Mouse (Mus musculus): ENCODE measurements around the gene Il12rb1. TPM values are rescaled to one million over a fixed set of nuclear protein-coding genes. Genes with fewer than 3 reads are reported as not detected.

The Il12rb1 gene
- 6.1 and 9.8 TPM in 2 replicates for total RNA-seq (2017)

DNA sequence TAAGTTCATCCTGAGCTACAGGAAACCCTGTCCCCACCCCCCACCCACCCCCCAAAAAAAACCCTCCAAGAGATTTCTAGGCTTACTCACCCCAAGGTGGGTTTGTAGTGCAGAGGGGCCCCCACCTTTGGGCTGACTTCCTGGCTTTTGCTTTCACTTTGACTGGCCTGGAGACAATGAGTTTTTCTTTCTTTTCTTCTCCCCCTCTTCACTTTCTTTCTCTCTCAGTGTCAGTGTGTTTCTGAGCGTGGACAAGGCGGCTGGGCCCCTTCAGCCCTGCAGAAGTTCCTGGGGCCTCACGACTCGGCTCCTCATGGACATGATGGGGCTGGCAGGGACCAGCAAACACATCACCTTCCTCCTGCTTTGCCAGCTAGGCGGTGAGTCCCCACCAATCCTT, at the start of gene Il12rb1:
Il12rb1 (plus strand) TSS at position 211 of the 400 bp plus-strand sequence.
- no peak for ATAC-seq (replicated peaks in 1 of 2; ENCODE audit: insufficient read depth in 1 of 2, low FRiP score in 2 of 2, low TSS enrichment in 1 of 2, low read depth in 1 of 2, poor library complexity in 2 of 2, severe bottlenecking in 2 of 2)

DNA sequence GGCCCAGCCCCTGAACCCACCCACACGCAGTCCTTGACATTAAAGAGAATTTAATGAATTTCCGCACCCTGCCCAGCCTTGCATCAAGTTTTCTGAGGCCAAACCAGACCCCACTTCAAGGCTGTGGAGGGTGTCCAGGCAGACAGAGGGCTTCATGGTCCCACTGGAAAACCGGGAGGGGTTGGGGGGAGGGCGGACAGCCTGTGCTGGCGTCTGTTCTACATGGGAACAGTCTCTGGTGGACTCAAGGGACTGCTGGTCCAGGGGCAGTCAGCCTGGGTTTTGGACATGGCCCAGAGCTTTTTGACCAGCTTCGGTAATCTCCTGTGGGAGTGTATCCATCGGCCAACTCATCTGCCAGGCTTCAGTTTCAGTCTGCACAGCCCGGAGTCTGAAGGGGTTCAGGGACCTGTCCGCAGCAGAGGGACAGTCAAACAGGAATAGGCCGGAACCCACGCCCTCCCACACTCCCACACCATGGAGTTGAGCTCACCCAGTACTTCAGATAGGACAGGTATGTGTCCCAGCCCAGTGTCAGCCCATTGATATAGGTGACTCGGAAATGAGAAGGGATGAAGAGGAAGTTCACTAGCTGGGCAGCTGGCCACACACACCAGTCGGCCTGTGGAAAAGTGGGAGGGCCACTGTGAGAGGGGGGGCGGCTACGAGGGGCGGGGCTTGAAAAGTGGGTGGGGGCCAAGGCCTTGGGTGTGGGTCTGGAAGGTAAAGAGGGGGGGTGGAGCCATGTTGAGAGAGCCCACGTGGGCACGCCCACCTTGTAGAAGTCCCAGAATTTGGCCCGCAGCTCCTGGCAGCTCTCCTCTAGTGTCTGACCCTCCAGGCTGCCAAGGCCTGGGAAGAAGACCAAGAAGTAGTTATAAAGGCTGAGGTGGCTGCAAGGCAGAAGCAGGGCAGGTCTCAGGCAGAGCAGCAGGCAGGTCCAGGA, 49.4 kb upstream of the Il12rb1 start:
- ATAC-seq (replicated peaks in 1 of 2; ENCODE audit: insufficient read depth in 1 of 2, low FRiP score in 2 of 2, low TSS enrichment in 1 of 2, low read depth in 1 of 2, poor library complexity in 2 of 2, severe bottlenecking in 2 of 2), result no peak

DNA sequence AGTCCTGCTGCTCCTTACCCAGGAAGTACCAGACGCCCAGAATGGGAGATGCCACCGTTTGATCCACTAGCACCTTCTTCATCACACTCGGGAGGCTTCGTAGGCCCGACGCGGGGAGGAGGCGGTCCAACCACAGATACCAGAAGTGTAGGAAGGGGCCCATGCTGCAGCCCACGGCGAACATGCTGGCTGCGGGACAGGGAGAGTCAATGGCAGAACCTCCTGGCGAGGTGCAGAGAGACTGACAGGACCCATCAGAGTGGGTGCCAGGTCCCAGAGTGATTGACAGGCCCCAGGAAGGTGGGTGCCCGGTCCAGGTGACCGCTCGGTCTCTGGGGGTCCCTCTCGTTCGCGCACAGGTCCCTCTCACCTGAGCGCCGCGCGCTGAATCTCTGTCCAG, 47.9 kb upstream of the Il12rb1 start:
- no peak for ATAC-seq (replicated peaks in 1 of 2; ENCODE audit: insufficient read depth in 1 of 2, low FRiP score in 2 of 2, low TSS enrichment in 1 of 2, low read depth in 1 of 2, poor library complexity in 2 of 2, severe bottlenecking in 2 of 2)

DNA sequence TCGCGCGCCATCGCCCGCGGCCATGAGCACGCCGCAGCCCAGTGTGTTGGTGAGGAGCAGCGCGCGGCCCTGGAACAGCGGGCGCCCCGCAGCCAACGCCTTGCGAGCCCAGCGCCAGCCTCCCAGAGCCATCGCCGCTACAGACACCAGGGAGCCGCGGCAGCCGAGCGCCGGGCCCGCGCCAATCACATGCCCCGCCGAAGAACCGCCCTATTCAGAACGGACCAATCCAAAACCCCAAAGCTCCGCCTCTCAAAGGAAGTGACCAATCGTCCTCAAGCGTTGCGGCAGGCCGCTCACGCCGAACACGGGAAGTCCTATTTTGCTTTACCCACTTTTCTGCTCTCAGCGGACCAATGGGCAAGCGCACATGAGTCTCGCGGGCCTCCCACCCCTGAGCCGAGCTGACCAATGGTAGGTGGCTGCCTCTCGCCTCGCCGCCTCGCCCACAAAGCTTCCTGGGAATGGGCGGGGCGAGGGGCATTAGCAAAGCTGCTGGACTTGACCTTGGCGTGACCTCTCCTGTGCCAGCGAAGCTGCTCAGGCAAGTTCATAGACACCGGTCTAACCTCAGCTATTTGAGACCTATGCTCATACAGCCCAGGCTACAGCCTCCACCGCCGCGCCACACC, 47.4 kb upstream of the Il12rb1 start, which contains the start of gene Mpv17l2:
Mpv17l2 (minus strand) TSS at position 172 of the 632 bp plus-strand sequence.
- ATAC-seq (replicated peaks in 1 of 2; ENCODE audit: insufficient read depth in 1 of 2, low FRiP score in 2 of 2, low TSS enrichment in 1 of 2, low read depth in 1 of 2, poor library complexity in 2 of 2, severe bottlenecking in 2 of 2), result peak; percentile 87 to 96

DNA sequence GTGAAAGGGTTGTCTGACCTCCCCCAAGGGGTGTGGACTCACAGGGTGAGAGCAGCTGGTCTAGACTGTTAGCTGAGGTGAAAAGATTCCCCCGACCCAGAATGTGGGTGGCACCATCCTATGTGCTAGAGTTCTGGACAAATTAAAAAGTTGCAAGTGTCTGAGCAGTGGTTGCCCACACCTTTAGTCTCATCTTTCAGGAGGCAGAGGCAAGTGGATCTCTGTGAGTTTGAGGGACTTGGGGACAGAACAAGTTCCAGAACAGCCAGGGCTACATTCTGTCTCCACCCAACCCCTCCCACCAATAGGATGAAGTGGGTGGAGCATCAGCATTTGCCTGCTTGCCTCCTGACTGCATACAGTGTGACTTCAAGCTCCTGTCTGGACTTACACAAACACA, 46.1 kb upstream of the Il12rb1 start:
- no peak for ATAC-seq (replicated peaks in 1 of 2; ENCODE audit: insufficient read depth in 1 of 2, low FRiP score in 2 of 2, low TSS enrichment in 1 of 2, low read depth in 1 of 2, poor library complexity in 2 of 2, severe bottlenecking in 2 of 2)

DNA sequence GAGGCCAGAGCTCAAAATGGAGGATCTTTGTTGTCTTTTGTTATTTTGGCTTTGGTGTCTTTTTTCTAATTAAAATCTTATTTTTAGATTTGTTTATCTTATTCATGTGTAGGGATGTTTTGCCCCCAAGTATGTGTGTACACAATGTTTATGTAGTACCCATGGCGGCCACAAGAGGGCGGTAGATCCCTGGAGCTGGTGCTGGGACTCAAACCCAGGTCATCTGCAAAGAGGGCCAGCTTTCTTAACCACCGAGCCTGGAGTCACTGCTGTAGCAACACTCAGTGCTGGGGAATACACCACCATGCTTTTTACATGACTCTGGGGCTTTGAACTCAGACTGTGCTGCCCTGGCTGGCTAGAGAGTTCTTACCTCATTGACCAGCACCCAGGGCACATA, 44.9 kb upstream of the Il12rb1 start:
- ATAC-seq (replicated peaks in 1 of 2; ENCODE audit: insufficient read depth in 1 of 2, low FRiP score in 2 of 2, low TSS enrichment in 1 of 2, low read depth in 1 of 2, poor library complexity in 2 of 2, severe bottlenecking in 2 of 2), result no peak

DNA sequence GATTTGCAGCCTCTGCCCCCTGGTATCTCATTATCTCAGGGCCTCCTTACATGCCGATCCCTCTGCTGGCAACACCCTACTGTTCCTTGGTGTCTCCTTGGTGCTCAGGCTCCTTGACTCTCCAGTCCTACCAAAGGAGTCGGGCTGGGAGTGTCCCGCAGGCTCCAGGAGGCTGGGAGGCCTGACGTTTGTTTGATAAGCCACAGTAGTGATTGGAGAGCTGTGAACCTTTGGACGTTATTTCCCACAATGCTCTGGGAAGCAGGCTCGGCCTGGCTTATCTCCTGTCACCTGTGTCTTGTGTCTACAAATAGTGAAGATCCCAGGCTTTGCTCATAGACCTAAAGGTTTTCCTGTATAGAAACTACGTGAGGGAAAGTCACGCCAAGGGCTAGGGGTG, 44.2 kb upstream of the Il12rb1 start:
- no peak for ATAC-seq (replicated peaks in 1 of 2; ENCODE audit: insufficient read depth in 1 of 2, low FRiP score in 2 of 2, low TSS enrichment in 1 of 2, low read depth in 1 of 2, poor library complexity in 2 of 2, severe bottlenecking in 2 of 2)

DNA sequence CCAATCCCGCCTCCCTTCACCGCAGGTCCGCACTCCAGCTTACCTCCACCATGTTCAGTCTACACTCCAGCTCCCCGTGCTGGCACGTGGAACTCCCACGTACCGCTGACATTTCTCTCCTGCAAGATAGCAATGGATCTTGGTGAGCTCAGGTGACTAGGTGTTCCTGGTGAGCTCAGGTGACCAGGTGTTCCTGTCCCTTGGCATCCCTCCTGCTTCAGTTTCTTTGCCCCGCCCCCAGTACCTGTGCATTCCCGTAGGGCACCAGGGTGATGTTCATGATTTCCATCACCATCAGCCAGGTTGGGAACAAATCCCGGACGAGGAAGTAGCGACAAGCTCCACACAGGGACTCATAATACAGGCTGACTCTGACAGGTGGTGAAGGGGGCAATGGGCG, 43.6 kb upstream of the Il12rb1 start:
- no peak for ATAC-seq (replicated peaks in 1 of 2; ENCODE audit: insufficient read depth in 1 of 2, low FRiP score in 2 of 2, low TSS enrichment in 1 of 2, low read depth in 1 of 2, poor library complexity in 2 of 2, severe bottlenecking in 2 of 2)

DNA sequence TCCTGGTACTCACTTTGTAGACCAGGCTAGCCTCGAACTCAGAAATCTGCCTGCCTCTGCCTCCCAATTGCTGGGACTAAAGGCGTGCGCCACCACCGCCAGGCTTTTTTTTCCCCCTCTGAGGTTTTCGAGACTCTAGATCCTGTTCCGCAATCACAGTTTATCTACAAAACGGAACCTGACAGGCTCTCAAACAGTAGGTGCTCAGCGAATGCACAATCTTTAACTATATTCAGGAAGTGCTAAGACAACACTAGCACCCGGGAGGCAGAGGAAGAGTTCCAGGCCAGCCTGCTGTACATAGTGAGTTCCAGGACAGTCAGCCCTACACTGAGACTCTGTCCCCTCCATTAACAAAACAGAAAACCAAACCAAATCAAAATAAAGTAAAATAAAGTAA, 42.9 kb upstream of the Il12rb1 start:
- ATAC-seq (replicated peaks in 1 of 2; ENCODE audit: insufficient read depth in 1 of 2, low FRiP score in 2 of 2, low TSS enrichment in 1 of 2, low read depth in 1 of 2, poor library complexity in 2 of 2, severe bottlenecking in 2 of 2), result no peak

DNA sequence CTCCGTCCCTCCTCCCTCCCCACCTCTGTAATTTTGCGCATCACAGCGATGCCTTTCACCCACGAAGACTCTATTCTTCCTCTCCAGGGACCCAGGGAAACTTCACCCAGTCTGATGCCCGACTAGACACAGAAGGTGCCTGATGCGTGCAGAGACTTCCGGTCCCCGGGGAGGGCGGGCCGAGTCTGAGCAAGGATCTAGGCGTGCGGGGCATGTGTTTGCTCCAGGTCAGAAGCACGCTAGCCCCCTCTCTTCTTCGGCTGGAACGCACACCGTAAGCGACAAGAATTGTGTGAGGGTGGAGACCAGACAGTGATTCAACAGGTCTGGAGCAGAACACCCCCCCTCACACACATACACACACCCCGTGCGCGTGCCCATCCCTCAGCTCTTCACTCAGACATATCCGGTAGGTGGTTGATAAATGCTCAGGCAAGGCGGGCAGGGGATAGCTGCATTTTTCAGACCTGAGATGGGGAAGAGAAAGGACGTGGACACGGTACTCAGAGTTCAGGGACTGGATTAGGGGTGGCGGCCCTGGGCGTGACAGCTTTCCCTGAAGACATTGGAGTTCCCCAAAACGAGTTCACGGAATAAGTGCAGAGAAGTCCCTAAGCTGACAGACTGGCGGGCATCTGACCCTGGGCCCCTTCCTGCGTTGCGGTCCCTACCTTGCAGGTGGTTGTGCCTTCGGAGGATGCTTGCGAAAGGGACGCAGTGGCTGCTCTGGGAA, 42.2 kb upstream of the Il12rb1 start:
- peak in 1 of 2 experiments; percentile 5; a peak in 1 of 4 replicates for ATAC-seq (replicated peaks in 1 of 2; ENCODE audit: insufficient read depth in 1 of 2, low FRiP score in 2 of 2, low TSS enrichment in 1 of 2, low read depth in 1 of 2, poor library complexity in 2 of 2, severe bottlenecking in 2 of 2)

DNA sequence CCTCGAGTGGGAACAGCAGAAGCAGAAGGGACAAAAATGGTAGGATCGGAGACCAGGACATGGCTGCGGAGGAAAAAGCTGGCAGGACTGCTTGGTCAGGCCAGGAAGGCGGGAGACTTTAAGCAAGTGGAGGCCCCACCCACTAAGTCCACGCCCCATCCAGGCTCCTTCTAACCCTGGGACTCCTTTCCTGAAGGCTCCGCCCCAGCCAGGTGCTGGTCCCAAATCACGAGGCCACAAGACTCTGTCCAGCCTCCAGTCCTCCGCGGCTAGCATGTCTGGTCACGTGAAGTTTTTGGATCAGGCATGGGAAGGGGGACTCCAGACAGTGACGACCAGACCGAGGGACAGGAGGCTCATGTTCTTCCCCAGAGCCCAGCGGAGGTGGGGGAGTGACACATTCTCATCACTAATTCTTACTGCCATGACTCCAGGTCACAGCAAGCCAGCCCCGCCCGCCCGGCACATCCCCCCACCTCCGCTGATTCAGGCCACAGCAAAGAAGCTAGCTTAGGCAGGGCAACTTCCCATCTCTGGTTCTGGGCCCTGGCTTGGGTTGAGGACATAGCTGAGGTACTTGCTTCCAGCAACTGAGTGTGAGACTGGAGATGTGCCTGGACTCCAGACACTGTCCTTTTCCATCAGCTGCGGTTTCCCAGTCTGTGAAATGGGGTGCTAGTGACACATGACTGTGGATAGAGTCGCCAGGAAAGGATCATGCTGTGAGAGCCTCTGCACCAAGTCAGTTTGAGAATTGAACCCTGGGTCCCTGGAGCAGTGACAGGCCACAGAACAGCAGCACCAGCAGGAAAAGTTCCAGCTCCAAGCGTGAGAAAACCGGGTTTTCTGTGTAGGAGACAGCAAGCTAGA, 41.4 kb upstream of the Il12rb1 start:
- ATAC-seq (replicated peaks in 1 of 2; ENCODE audit: insufficient read depth in 1 of 2, low FRiP score in 2 of 2, low TSS enrichment in 1 of 2, low read depth in 1 of 2, poor library complexity in 2 of 2, severe bottlenecking in 2 of 2), result peak in 1 of 2 experiments; percentile 23; a peak in 1 of 4 replicates

DNA sequence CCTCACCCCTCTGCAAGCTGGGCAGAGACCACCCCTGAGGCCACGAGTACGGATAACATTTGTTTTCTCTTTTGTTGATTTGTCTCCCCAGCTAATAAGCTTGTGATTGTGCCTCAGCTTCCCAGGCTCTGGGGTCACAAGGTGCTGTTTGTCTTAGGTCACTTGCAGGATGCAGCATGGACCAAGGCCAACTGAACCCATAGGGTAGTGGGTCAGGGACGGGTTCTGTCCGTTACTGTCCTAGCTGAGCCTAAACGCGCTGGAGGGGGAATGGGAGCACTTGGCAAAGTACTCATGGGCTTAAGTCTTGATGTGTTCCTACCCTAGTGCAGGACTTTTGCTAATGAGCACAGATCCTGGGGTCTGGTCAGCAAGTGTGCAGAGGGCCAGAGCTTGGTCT, 40.7 kb upstream of the Il12rb1 start:
- ATAC-seq (replicated peaks in 1 of 2; ENCODE audit: insufficient read depth in 1 of 2, low FRiP score in 2 of 2, low TSS enrichment in 1 of 2, low read depth in 1 of 2, poor library complexity in 2 of 2, severe bottlenecking in 2 of 2), result no peak

DNA sequence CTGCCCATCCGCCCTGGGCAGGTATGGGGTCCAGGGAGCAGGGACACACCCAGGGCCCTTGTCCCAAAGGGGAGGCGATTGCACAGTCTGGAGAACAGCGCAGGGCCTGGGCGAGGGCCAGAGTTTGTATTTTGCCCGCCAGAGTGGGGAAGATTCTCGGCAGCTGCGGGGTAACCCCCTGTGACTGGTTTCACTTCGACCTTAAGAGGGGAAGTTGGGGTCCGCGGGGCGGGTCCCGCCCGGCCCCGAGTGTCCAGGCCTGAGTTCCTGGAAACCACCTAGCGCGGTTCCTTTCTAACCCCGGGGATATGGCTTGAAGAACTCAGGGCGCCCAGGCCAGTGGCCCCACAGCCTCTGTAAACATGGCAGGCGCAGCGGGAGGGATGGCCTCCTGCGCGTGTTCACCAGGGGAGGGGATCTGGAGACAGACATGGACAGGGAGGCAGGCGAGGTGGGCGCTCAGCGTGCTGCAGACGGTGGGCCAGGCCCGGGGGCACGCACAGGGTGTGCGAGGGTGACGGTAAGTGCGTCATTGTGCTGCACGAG, 39.9 kb upstream of the Il12rb1 start:
- no peak for ATAC-seq (replicated peaks in 1 of 2; ENCODE audit: insufficient read depth in 1 of 2, low FRiP score in 2 of 2, low TSS enrichment in 1 of 2, low read depth in 1 of 2, poor library complexity in 2 of 2, severe bottlenecking in 2 of 2)

DNA sequence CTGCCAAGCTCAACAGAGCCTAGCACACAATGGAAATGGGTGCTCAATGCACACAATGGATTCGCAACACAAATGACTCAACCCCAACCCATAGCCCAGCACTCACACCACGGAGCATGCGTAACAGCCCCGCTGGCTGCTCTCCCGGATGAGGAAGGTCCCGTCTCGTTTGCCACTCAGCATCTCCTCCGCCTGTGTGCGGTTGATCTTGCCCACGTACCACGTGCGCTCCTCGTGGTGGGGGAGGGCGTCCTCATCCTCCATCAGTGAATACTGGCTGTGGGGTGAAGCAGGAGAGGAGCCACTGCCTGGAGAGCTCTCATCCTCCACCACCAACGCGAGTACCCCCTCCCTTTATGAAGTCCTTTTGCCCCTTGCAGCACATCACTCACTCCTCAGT, 39.3 kb upstream of the Il12rb1 start:
- no peak for ATAC-seq (replicated peaks in 1 of 2; ENCODE audit: insufficient read depth in 1 of 2, low FRiP score in 2 of 2, low TSS enrichment in 1 of 2, low read depth in 1 of 2, poor library complexity in 2 of 2, severe bottlenecking in 2 of 2)

DNA sequence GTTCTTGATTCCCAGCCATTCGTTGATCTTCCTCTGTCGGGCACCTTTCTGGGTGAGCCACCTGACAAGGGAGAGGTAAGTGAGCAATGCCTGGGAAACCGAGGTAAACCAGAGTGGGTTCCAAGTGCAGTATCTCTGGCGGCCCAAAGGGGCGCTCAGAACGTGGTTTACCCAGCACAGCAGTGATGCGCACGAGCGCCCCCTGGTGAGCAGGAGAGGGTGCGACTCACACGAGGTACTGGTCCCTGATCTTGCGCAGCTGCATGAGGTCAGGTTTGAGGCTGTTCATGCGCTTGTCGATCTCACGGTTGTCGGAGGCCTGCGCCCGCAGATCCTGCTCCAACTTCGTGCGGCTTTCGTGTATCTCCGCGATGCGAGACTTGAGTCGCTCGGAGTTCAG, 38.9 kb upstream of the Il12rb1 start:
- peak; percentile 86 to 90 for ATAC-seq (replicated peaks in 1 of 2; ENCODE audit: insufficient read depth in 1 of 2, low FRiP score in 2 of 2, low TSS enrichment in 1 of 2, low read depth in 1 of 2, poor library complexity in 2 of 2, severe bottlenecking in 2 of 2)

DNA sequence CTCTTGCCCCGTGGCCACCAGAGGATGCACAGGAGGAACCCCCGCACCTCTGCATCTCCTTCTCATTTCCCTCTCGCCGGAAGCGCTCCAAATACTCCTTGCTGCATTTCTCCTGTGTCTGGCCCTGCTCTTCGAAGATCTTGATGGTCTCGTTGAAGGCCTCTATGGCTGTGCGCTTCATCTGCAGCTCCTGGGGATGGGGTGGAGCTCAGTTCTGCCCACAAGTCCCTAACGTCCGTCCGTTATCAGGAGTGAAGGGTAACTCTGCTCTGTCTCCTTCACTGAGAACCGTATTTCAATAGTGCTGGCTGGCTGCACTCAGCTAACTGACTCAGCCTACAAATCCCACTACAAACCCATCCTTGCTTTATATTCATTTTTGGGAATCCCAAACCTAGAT, 38.4 kb upstream of the Il12rb1 start:
- no peak for ATAC-seq (replicated peaks in 1 of 2; ENCODE audit: insufficient read depth in 1 of 2, low FRiP score in 2 of 2, low TSS enrichment in 1 of 2, low read depth in 1 of 2, poor library complexity in 2 of 2, severe bottlenecking in 2 of 2)

DNA sequence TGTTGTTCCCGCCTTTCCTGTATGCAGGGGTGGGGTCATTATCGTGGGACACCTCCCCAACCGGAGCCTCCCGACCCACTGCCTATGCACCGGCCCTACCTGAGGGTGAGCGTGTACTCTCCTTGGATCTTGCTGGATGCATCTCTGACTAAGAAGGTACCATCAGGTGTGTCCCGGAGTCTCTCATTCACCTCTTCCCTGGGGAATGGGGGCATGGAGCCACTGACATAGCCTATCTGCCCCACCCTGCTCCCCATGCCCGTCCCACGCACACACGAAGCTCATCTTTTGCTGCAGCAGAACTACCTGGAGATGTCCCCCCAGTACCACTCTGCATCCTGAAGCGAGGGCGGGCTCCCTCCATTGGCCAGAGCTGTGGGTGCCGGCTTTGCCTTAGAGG, 37.5 kb upstream of the Il12rb1 start:
- no peak for ATAC-seq (replicated peaks in 1 of 2; ENCODE audit: insufficient read depth in 1 of 2, low FRiP score in 2 of 2, low TSS enrichment in 1 of 2, low read depth in 1 of 2, poor library complexity in 2 of 2, severe bottlenecking in 2 of 2)
